Mouse (Mus musculus): Measurements from ENCODE around the gene Gucy1b2.
A peak's percentile ranks its signal among the peaks of the same experiment; 100 is the strongest.

GRCm38 (mm10) chr14:62492196-62492850 is 36.2 kb upstream of the Gucy1b2 start:
- no peak for TF ChIP-seq POLR2A (IDR thresholded peaks at IDR 0.05; ENCODE audit: insufficient read depth, low read depth, low read length)
- TF ChIP-seq CTCF (IDR thresholded peaks at IDR 0.05; ENCODE audit: insufficient read depth, low read depth, low read length) = peak; percentile 47; the same call in 1 of the 2 replicates

Data from olfactory bulb, adult 2 months (tissue).